Mouse (Mus musculus) liver, postnatal 0 days (tissue): ENCODE measurements around the gene Ppm1e.

Experiments used
- CTCF ChIP-seq: sonication (generic); IDR thresholded peaks from 2 replicates; pipeline ENCODE4 v1.5.1; 2016; ENCODE audit warnings: antibody characterized with exemption, low read depth
- EP300 ChIP-seq: IDR thresholded peaks from 2 replicates; pipeline ENCODE4 v1.6.1; 2016; ENCODE audit warnings: antibody characterized with exemption, low read depth, mild to moderate bottlenecking

DNA sequence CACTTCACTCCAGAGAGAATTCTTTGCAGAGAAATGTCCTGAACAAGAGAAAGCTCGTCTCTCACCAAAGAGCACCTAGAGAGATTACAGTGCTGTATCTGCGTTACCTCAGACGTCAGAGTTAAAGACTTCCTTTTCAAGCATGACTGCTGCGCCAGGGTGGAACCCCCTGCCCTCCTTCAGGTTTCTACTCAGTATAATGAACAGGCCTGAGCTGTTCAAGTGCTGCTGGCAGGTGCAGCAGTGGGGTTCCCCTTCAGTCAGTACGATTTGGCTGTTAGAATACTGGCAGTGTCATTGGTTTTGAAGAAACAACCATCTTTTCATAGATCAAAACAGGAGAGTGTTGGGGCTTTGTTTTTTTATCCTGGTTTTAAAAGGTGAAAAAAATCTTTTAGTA is 131.8 kb downstream of the Ppm1e start:
- no peak for TF ChIP-seq CTCF
- no peak for TF ChIP-seq EP300
